Mouse (Mus musculus): ENCODE measurements at regions not wholly inside any gene's neighbourhood (a gene's known extent, or its start where the extent isn't known, plus 50 kb on each side); places are given as distances from the start of the nearest gene placed in this dataset.

- no peak for TF ChIP-seq CTCF (IDR thresholded peaks at IDR 0.05; ENCODE audit: low read depth)
- TF ChIP-seq EP300 (IDR thresholded peaks at IDR 0.05; ENCODE audit: low read depth): no peak
These were observed 81.5 kb downstream of the Ephb3 start for GRCm38 (mm10) chr16:21286099-21286498.
